Mouse (Mus musculus) gastrocnemius, postnatal 4 days (tissue): ENCODE measurements around the gene Ccdc86. TPM values are rescaled to one million over a fixed set of nuclear protein-coding genes. Genes with fewer than 3 reads are reported as not detected.

Experiments used
- DNase-seq, 2 experiments: peaks; one replicate each; pipeline ENCODE4 v3.0.0; 2021 to 2022; ENCODE audit warnings: low spot score in 2 of 2, mixed read lengths in 2 of 2
- total RNA-seq, 2 experiments: library from RNA; stranded (reverse); gene quantifications; 2 replicates each; pipeline ENCODE4 v1.2.3; 2021

The Ccdc86 gene
- total RNA-seq, 2 experiments from 2014 or later, result 26.6 to 27.7 TPM

DNA sequence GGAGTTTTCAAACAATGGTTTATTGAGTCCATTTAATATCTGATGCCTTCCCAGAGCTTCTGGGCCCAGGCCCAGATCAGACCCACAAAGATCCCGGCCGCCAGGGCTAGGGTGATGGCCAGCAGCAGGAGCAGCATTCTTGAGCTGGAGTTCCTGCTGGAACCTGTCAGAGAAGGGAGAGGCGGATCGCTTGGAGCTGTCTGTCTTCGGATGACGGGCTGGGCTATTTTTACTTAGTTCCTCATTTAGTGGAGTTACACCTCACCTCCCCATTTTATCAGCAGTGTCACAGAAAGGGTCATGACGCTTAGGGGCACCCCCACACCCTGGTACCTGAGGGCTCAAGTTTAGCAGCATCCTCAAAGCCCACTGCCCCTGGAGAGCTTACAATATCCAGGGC lies 34.8 kb downstream of the Ccdc86 start:
- no peak for DNase-seq

DNA sequence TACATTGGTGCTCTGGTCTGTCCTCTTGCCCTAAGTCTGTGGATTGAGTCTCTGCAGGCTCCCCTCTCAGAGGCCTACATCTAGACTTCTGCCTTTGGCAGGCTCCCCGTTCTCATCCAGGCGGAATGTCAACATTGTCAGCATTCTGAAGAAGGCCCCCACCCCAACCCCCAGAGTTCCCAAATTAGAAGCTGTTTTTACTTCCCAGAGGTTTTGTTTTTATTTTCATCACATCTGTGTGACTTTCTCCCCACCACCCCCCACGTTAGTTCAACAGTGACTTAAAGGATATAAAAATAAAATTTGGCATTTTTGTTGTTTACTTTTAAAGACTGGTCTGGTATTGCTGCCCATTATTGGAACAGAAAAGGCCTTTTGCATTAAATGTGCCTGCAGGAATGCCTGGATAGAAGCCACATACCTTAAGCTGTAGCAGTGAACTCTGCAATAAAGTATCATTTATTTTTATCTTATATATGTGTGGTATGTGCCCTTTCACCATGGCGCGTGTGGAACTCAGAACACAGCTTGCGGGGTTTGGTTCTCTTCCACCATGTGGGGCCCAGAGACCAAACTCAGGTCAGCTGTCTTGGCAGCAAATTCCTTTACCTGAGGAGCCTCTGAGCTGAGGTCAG lies 39.9 kb downstream of the Ccdc86 start:
- no peak for DNase-seq

DNA sequence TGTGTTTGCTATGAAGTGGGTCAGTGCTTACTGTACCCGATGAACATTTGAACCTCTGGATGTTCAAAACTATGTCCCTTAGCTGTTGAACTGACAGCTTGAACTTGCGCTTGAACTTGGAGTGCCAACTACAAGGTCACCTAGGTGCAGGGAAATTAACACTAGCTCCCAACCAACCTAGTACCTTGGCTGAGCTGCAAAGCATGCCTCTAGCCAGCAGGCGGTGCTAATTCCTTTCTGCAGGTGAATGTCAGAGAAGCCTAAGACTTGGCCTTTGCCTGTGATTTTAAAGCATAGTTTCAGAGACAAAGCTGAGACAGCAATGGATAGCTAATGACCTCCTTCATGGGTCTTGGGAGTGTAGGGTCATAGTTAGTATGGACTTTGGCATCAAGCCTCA lies 41.2 kb downstream of the Ccdc86 start:
- DNase-seq, result peak in 1 of 2 experiments; percentile 50

DNA sequence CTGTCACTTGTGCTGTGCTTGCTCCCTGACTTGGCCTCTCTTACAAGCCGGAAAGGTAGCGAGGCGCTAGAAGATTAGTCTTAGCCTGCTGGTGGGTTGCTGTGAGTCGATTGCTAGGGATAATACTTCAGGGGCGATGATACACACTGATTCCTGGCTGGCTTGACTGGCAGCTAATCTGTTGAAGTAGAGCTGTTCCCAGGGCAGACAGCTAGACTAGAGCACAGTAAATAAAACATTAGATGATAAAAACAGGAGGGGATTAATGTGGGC lies 43.4 kb downstream of the Ccdc86 start:
- DNase-seq, result no peak

DNA sequence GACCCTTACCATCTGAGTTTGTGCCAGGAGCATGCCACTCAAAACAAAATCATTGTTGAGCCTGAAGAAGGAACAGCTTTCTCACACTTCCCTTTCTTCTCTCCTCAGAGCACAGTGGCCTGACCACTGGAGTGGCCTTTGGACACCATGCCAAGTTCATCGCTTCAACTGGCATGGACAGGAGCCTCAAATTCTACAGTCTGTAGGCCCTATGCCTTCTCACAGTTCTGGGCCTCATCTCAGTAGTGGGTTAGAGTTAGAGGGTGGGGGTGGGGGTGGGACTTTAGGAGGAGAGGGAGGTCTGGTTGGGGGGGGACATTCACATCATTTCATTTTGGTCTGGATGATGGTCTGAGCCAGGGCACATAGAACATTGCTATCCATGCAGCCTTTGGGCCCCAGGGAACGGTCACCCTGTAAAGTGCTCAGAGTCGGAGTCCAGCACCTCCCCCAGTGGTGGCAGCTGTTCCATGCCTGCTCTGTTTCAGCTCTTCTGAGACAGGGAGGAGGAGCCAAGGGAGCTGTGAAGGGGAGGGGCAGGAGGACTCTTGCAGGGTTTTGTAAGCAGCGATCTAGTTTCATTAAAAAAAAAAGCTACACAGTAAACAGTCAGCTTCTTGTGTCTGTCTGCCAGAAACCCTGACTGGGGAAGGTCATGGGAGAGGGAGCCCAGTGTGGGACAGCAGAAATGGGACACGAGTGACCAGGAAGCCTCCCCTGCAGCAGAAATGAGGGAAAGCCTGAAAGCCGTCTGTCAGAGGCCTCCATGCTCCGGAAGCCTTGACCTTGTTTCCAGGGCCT lies 43.9 kb downstream of the Ccdc86 start:
- DNase-seq, result peak in 1 of 2 experiments; percentile 63

DNA sequence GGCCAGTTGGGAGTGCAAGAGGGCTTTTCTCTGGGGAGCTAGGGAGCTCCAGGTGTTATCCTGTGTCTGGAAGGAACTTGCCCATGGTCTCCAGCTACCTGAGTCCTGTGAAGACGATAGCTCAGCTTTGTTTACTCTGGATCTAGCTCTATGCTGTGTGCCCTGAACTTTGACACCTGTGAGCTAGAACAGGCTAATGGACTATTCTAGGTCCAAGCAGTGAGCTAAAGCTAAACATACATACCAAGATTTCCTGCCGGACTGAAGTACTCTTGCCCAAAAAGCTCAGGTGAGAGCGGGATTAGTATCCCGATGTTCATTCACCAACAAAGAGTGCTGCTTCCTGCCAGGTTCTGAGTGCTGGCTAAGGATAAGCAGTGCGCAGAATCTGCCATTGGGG lies 44.6 kb downstream of the Ccdc86 start:
- DNase-seq, result no peak

DNA sequence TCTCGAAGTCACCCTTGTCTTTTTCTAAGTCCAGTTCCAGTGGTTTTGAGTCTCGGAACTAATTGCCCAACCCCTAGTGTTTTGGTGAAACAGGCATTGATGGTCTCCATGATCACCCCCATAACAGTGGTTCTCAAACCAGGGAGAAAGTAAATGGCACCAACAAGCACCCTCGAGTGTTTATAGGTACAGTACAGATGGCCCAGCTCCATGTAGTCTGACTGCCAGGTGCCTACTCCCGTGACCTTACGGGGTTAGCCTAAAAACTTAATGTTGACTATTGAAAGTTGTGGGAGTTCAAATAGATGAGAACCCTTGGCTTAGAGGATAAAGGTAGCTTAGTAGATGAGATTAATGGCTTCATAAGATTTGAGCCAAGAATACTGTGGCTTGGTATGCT lies 48.0 kb downstream of the Ccdc86 start:
- DNase-seq, result no peak

DNA sequence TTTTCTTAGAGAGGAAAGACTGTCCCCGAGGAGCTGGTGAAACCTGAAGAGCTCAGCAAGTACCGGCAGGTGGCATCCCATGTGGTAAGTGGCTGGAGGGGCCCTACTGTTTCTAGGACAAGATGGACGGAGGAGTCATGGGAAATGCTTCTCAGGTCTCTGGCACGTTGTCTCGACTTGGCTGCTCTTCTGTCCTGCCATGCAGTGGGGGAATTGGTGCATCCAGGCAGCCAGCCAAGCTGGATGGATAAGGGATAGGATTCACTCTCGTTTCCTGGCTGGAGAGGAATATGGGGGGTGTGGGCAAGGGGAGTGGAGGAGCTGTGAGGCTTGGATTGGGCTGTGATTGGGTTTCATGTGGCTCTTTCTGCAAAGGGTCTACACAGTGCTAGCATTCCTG lies 48.8 kb downstream of the Ccdc86 start:
- peak in 1 of 2 experiments; percentile 45 for DNase-seq

DNA sequence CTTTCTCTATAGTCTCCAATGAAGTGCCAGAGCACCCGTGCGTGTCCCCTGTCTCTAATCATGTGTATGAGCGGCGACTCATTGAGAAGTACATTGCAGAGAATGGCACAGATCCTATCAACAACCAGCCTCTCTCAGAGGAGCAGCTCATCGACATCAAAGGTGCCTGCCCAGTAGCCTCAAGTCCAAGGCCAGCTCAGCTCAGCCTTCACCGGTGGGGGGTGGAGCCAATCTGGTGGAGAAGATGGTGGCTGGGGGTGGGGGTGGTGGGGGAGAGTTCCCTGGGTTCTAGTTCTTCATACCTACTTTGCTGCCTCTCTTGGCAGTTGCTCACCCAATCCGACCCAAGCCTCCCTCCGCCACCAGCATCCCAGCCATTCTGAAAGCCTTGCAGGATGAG lies 51.6 kb downstream of the Ccdc86 start:
- DNase-seq, result no peak

DNA sequence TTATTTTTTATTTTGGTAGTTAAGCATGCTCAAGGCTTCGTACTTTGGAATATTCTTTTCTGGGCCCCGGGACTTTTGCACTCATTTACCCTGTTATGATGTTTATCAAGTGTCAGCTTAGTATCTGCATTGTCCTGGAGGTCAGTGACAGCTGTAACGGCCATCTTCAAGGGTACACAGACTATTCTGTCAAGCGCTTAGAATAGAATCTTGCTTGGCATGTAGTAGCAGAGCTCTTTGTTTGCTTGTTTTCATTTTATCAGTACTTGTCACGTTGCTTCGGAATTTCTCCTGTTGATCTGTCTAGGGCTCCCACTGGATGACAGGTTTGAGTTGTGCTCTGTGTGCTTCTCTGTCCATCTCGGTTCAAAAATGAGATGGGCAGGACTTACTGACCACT lies 52.2 kb downstream of the Ccdc86 start:
- no peak for DNase-seq

DNA sequence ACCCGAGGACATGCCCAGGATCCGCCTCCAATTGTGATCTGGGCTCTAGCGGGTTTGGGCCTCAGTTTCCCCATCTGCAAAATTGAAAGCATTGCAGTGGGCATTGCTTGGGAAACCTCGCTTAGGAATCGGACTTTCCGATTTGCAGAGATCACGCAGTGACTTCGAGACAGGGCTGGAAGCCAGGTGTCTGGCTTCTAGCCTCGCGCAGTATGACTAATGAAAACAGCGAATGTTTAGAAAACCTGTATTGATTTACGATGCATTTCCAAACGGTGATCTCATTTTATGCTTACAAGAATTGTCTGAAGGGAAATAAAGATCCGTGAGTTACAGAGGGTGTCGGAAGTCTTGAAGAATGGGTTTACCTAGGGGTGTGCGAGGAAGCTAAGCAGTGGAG lies 53.4 kb downstream of the Ccdc86 start:
- peak in 1 of 2 experiments; percentile 40 for DNase-seq

DNA sequence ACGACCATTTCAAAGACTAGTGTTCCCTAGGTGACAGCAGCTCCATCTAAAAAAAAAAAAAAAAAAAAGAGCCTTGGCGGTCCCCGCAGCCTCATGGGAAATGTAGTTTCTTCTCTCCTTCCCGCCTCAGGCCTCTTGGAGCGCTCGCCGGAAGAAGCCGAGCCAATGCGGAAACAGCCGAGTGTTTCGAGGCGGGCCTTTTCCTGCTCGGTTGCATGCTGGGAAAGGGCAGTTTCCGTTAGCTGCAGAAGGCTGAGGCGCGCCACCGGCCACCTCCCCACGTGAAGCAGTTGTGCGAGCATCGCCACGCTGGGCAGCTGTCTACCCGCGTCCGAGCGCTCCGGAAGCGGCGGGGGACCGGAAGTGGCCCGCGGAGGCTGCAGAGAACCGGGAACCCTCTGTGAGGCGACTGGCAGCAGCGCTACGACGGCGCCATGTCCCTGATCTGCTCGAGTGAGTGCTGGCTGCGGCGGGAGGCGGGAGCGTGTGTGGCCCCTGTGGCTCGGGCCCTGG lies 54.0 kb downstream of the Ccdc86 start, which contains the start of gene Prpf19:
Gene Prpf19 (plus strand): TSS at position 216 of the 513 bp plus-strand sequence.
- peak; percentile 93 to 98 for DNase-seq

DNA sequence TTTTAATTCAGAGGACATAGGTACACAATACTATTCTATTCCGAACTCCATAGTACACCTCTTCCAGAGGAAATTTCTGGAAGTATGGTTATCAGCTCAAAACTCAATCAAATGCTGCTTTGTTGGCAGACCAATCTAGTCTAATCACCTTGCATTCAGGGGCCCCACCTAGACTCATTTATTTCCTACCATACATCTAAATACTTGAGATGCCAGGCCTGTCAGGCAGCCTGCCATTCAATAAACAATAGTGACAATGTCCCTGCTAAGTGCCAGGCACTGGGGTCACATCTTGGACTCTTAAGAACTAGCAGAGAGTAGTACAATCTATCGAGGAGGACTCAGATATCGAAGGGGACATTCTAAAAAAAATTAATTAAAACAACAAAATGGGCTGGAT lies 56.9 kb downstream of the Ccdc86 start:
- DNase-seq, result no peak

Other genes with a start within 250 kb of the Ccdc86 start
- gene Cd5, start 210.3 kb downstream of the Ccdc86 start, total RNA-seq, result under 1 TPM; 0.26 to 0.29 TPM
- gene Cd6, start 119.2 kb downstream of the Ccdc86 start, total RNA-seq, result under 1 TPM; 0.21 to 0.32 TPM
- gene Slc15a3, start 109.5 kb downstream of the Ccdc86 start, total RNA-seq, result 1 to 10 TPM; 1.5 TPM
- gene Tmem132a, start 79.3 kb downstream of the Ccdc86 start, total RNA-seq, result 10 to 100 TPM; 47.1 to 56.1 TPM
- 100 to 1,000 TPM; 191 to 193 TPM for gene Tmem109, start 67.3 kb downstream of the Ccdc86 start, total RNA-seq
- 100 to 1,000 TPM; 313 to 325 TPM for gene Prpf19, start 54.0 kb downstream of the Ccdc86 start, total RNA-seq
- gene Zp1, start 28.6 kb downstream of the Ccdc86 start, total RNA-seq, result under 1 TPM in 1 of 2 experiments, not detected in 1; 0.49 TPM
- gene Ptgdr2, start 12.1 kb downstream of the Ccdc86 start, total RNA-seq, result under 1 TPM; 0.10 to 0.18 TPM
- gene Ms4a10, start 25.4 kb upstream of the Ccdc86 start, total RNA-seq, result under 1 TPM in 1 of 2 experiments, not detected in 1; 0.54 TPM
- not detected for gene Ms4a15, start 44.0 kb upstream of the Ccdc86 start, total RNA-seq
- not detected for gene Ms4a18, start 68.8 kb upstream of the Ccdc86 start, total RNA-seq
- gene Ms4a8a, start 131.8 kb upstream of the Ccdc86 start, total RNA-seq, result under 1 TPM; 0.91 to 0.98 TPM
- under 1 TPM; 0.39 to 0.44 TPM for gene 1700017D01Rik, start 181.6 kb upstream of the Ccdc86 start, total RNA-seq
- gene 1700025F22Rik, start 216.1 kb upstream of the Ccdc86 start, total RNA-seq, result not detected
- not detected for gene Ms4a13, start 247.5 kb upstream of the Ccdc86 start, total RNA-seq